Mouse (Mus musculus): ENCODE data around the gene 6820408C15Rik. TPM values are rescaled to one million over a fixed set of nuclear protein-coding genes. Genes with fewer than 3 reads are reported as not detected.

6820408C15Rik gene
- 0.67 and 0.85 TPM in 2 replicates for polyA plus RNA-seq (2015; fragmentation: Nextera tagmentation; extraction: Ambion mirVana)

DNA sequence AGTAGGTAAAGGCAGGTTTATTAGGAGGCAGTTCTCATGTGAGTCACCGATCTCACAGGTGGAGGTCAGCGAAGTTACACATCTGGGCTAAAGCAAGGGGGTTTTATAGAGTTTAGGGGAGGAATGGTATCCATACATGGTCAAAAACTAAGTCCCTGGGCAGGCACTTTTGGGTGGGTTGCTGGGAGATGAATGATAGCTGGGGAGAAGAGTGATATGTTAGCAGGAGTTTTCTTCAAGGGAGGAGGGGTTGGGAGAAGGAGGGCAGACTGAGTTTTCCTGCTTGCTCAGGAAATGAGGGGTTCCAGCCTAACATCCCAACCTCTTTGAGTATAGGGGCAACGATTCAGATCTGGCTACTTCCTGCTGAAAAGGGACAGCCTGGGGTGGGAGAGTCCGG, at the start of gene 6820408C15Rik:
6820408C15Rik (plus strand) TSS at position 301 of the 400 bp plus-strand sequence.
- peak within 1 kb of the TSS; percentile 99 for H3K9ac ChIP-seq (replicated peaks; ENCODE audit: low read length)
- no peak for ATAC-seq (ENCODE audit: low FRiP score, low TSS enrichment)
- 18% methylated on average over 4 of the region's 4 CpGs for WGBS
- no peaks in the 10 kb centered on the region for H3K27me3 ChIP-seq (ENCODE audit: insufficient read depth, low read length)
- H3K4me2 ChIP-seq (replicated peaks; ENCODE audit: low read depth, low read length): peak within 1 kb of the TSS; percentile 91
- peak within 1 kb of the TSS; percentile 95 for H3K4me3 ChIP-seq (ENCODE audit: low read length)
- H3K36me3 ChIP-seq (ENCODE audit: insufficient read depth, low read length): 0 out of 2 replicates have a peak, but pooled peaks cover 5% of the 10 kb centered on the region
- H3K27ac ChIP-seq (ENCODE audit: low read length): peak within 1 kb of the TSS; percentile 99
- peaks cover 22% of the 10 kb centered on the region for H3K4me1 ChIP-seq (ENCODE audit: insufficient read depth, low read length)
- H3K9me3 ChIP-seq (ENCODE audit: low read length): peaks cover 9% of the 10 kb centered on the region

DNA sequence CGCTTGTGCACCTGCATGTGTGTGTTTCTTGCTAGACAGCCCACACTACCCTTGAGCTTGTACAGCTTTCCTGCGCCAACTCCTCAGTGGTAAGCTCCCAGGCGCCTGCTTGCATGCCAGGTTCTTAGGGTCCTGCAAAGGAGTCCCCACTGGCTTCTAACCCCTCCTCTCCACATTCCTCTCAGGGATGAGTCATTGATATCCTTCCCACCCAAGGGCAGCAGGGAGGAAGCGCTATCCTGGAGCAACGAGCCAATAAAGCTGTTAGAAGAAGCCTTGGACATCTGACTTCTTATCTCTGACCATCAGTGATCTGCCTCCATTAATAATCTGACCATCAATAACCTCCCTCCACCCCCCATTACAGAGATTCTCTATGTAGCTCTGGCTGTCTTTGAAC, 47.5 kb upstream of the 6820408C15Rik start:
- no peaks in the 10 kb centered on the region for H3K27me3 ChIP-seq (ENCODE audit: insufficient read depth, low read length)
- 68% methylated on average over 5 of the region's 5 CpGs for WGBS
- H3K4me1 ChIP-seq (ENCODE audit: insufficient read depth, low read length): no peaks in the 10 kb centered on the region
- no peak overlapping the region for H3K4me2 ChIP-seq (replicated peaks; ENCODE audit: low read depth, low read length)
- no peak overlapping the region for H3K27ac ChIP-seq (ENCODE audit: low read length)
- H3K9ac ChIP-seq (replicated peaks; ENCODE audit: low read length): no peak overlapping the region
- H3K36me3 ChIP-seq (ENCODE audit: insufficient read depth, low read length): no peaks in the 10 kb centered on the region
- no peaks in the 10 kb centered on the region for H3K9me3 ChIP-seq (ENCODE audit: low read length)
- H3K4me3 ChIP-seq (ENCODE audit: low read length): no peak overlapping the region
- no peak for ATAC-seq (ENCODE audit: low FRiP score, low TSS enrichment)

DNA sequence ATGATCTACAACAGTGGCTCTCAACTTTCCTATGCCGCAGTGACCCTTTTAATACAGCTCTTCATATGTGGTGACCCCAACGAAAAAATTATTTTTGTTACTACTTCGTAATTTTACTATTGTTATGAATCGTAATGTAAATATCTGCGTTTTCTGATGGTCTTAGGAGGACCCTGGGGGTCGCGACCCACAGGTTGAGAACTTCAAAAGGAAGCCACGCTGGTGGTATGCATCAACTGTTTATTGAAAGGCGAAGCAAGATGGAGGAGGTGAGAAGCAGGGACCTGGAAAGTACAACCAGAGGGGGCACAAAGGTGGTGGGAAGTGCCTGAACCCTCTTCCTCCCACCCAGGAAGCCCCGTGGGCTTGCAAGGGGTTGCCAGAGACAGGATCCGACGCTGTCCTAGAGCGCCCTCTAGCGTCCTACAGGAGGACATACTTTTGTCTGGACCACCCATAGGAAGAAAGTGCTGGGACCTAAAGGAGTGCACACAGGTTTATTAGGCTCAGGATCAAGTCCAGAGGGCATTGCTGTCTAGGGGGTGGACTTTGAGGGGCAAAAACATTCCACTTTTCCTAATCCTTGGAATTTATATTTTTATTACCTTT, 46.8 kb upstream of the 6820408C15Rik start:
- H3K9me3 ChIP-seq (ENCODE audit: low read length): no peaks in the 10 kb centered on the region
- 30% methylated on average over 14 of the region's 14 CpGs for WGBS
- no peak overlapping the region for H3K4me3 ChIP-seq (ENCODE audit: low read length)
- H3K27me3 ChIP-seq (ENCODE audit: insufficient read depth, low read length): no peaks in the 10 kb centered on the region
- 0 out of 2 replicates have a peak, but pooled peaks have one; percentile 13 for ATAC-seq (ENCODE audit: low FRiP score, low TSS enrichment)
- no peak overlapping the region for H3K27ac ChIP-seq (ENCODE audit: low read length)
- no peaks in the 10 kb centered on the region for H3K36me3 ChIP-seq (ENCODE audit: insufficient read depth, low read length)
- H3K9ac ChIP-seq (replicated peaks; ENCODE audit: low read length): no peak overlapping the region
- H3K4me1 ChIP-seq (ENCODE audit: insufficient read depth, low read length): no peaks in the 10 kb centered on the region
- H3K4me2 ChIP-seq (replicated peaks; ENCODE audit: low read depth, low read length): no peak overlapping the region

DNA sequence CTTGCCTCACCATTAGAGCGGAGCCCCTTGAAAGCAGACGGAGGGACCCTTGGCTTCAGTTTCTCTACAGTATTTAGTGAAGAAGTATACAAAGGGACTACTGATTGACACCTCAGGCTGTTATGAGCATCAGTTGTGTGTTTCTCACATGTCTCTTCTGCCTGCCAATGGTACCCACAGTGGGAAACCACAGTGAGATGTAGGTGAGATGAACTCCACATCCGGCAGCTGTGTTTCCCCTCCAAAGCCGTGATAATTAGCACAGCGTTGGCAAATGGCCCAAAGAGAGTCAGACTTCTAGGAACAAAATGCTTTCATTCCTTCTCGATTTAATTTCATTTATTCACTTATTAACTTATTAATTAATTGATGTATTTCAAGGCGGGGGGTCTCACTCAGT, 43.3 kb upstream of the 6820408C15Rik start:
- H3K27me3 ChIP-seq (ENCODE audit: insufficient read depth, low read length): peaks cover 18% of the 10 kb centered on the region
- H3K27ac ChIP-seq (ENCODE audit: low read length): no peak overlapping the region
- H3K36me3 ChIP-seq (ENCODE audit: insufficient read depth, low read length): no peaks in the 10 kb centered on the region
- H3K4me2 ChIP-seq (replicated peaks; ENCODE audit: low read depth, low read length): no peak overlapping the region
- H3K4me1 ChIP-seq (ENCODE audit: insufficient read depth, low read length): peaks cover 10% of the 10 kb centered on the region
- no peak overlapping the region for H3K9ac ChIP-seq (replicated peaks; ENCODE audit: low read length)
- ATAC-seq (ENCODE audit: low FRiP score, low TSS enrichment): no peak
- no peaks in the 10 kb centered on the region for H3K9me3 ChIP-seq (ENCODE audit: low read length)
- 79% methylated on average over 7 of the region's 7 CpGs for WGBS
- no peak overlapping the region for H3K4me3 ChIP-seq (ENCODE audit: low read length)

DNA sequence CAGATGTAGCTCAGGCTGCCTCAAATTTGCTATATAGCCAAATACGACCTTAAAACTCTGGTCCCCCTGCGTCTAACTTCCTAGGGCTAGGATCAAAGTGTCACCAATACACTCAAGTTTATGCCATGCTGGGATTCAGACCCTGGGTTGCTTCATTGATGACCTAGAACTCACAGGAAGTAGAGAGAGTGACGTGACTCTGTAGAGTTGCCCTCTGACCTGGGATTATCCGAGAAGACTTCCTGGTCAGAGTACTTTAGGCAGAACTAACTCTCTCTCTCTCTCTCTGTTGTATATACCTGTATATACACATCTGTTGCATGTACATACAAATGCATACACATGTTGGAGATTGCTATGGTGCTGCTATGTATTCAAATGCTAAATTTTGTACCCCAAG, 42.7 kb upstream of the 6820408C15Rik start:
- 66% methylated on average over 4 of the region's 4 CpGs for WGBS

DNA sequence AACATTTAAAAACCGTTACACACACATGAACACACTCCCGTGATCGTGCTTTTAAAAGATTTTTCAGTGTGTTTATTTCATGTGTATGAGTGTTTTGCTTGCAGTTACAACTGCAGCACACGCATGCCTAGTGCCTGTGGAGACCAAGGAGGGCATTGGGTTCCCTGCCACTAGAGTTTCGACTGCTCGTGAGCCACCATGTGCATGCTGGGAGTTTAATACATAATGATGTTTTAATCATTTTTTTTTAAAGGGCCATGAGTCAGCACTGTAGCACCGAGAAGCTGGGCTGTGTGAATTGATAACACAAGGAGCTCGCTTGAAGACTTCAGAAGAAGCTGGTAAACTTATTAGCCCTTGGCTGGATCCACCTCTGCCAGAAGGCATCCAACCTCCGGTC, 41.8 kb upstream of the 6820408C15Rik start:
- Histone ChIP-seq H3K27me3 (ENCODE audit: insufficient read depth, low read length) (peaks cover 22% of the 10 kb centered on the region), H3K4me2 (replicated peaks; ENCODE audit: low read depth, low read length) (no peak overlapping the region), H3K36me3 (ENCODE audit: insufficient read depth, low read length) (no peaks in the 10 kb centered on the region), H3K4me1 (ENCODE audit: insufficient read depth, low read length) (peaks cover 10% of the 10 kb centered on the region), H3K9ac (replicated peaks; ENCODE audit: low read length) (no peak overlapping the region), H3K27ac (ENCODE audit: low read length) (no peak overlapping the region), H3K9me3 (ENCODE audit: low read length) (no peaks in the 10 kb centered on the region), H3K4me3 (ENCODE audit: low read length) (no peak overlapping the region)
- 81% methylated on average over 9 of the region's 9 CpGs for WGBS
- no peak for ATAC-seq (ENCODE audit: low FRiP score, low TSS enrichment)

More for the DNA sequence above, 42.7 kb upstream of the 6820408C15Rik start:
- Histone ChIP-seq H3K27ac (ENCODE audit: low read length) (no peak overlapping the region), H3K9ac (replicated peaks; ENCODE audit: low read length) (no peak overlapping the region), H3K4me2 (replicated peaks; ENCODE audit: low read depth, low read length) (no peak overlapping the region), H3K4me3 (ENCODE audit: low read length) (no peak overlapping the region), H3K4me1 (ENCODE audit: insufficient read depth, low read length) (peaks cover 10% of the 10 kb centered on the region), H3K27me3 (ENCODE audit: insufficient read depth, low read length) (peaks cover 22% of the 10 kb centered on the region), H3K9me3 (ENCODE audit: low read length) (no peaks in the 10 kb centered on the region), H3K36me3 (ENCODE audit: insufficient read depth, low read length) (no peaks in the 10 kb centered on the region)
- no peak for ATAC-seq (ENCODE audit: low FRiP score, low TSS enrichment)

DNA sequence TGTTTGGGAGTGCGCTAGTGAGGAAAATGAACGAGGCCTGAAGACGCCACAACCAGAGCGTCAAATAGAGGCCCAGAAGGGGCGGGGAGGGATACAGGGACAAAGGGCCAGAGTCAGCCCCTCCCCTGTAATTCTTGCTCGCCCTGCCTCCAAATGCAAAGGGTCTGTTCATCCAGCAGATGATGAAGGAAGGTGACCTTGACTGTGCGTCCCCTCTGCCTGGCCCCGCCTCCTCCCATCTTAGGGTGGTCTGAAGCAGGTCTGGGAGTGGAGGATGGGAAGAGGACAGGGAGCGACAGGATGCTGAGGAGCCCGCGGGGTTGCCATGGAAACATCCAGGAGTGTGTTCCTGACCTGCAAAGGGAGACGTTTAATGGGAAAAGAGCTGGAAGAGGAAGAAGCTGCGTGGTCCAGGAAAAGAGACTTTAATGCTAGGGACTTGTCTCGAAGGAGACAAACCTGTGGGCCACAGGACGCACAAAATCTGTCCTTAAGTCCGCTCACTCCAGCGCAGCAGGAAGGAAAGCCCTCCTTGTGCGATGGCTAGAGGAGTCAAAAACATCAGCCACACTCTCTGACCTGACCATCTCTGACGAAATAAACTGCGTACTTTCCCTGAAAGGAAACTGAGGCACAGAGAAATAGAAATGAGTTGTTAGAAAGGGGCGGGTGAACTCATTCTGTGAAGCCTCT, 39.6 kb upstream of the 6820408C15Rik start:
- 5% methylated on average over 21 of the region's 21 CpGs for WGBS

DNA sequence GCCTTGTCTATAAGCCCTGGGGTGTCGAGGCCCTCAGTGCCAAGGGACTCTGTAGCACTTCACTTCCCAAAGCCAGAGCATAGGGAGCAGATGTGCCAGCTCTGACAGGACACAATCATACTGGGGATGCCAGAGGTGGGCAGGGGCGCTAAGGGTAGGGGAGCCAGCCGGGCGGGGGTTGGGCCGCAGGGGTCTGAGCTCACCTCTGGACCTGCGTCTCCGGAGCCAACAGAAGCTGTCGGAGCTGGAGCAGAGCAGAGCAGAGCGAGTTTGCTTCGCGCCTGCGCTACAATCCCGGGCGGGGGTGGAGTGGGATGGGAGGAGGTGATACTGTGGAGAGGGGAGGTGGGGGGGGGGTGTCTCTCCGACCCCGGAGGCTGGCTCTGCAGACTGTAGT, 39.0 kb upstream of the 6820408C15Rik start, which contains the start of gene Nrsn2:
Nrsn2 (minus strand) TSS at position 294 of the 397 bp plus-strand sequence.
- H3K27ac ChIP-seq (ENCODE audit: low read length): no peak within 1 kb of the TSS
- peaks cover 22% of the 10 kb centered on the region for H3K27me3 ChIP-seq (ENCODE audit: insufficient read depth, low read length)
- peaks cover 10% of the 10 kb centered on the region for H3K4me1 ChIP-seq (ENCODE audit: insufficient read depth, low read length)
- H3K36me3 ChIP-seq (ENCODE audit: insufficient read depth, low read length): no peaks in the 10 kb centered on the region
- peak within 1 kb of the TSS; percentile 13; the same call in 1 of the 2 replicates for H3K4me3 ChIP-seq (ENCODE audit: low read length)
- H3K9ac ChIP-seq (replicated peaks; ENCODE audit: low read length): no peak within 1 kb of the TSS
- no peaks in the 10 kb centered on the region for H3K9me3 ChIP-seq (ENCODE audit: low read length)
- ATAC-seq (ENCODE audit: low FRiP score, low TSS enrichment): peak; percentile 72
- H3K4me2 ChIP-seq (replicated peaks; ENCODE audit: low read depth, low read length): peak within 1 kb of the TSS; percentile 39
- WGBS: 3% methylated on average over 16 of the region's 16 CpGs

More for the DNA sequence above, 39.6 kb upstream of the 6820408C15Rik start:
- H3K4me2 ChIP-seq (replicated peaks; ENCODE audit: low read depth, low read length): no peak overlapping the region; the same call in 1 of the 2 replicates
- H3K9ac ChIP-seq (replicated peaks; ENCODE audit: low read length): no peak overlapping the region
- no peaks in the 10 kb centered on the region for H3K36me3 ChIP-seq (ENCODE audit: insufficient read depth, low read length)
- H3K4me3 ChIP-seq (ENCODE audit: low read length): no peak overlapping the region
- no peak overlapping the region for H3K27ac ChIP-seq (ENCODE audit: low read length)
- peaks cover 22% of the 10 kb centered on the region for H3K27me3 ChIP-seq (ENCODE audit: insufficient read depth, low read length)
- ATAC-seq (ENCODE audit: low FRiP score, low TSS enrichment): peak; percentile 47; the same call in 1 of the 2 replicates
- H3K9me3 ChIP-seq (ENCODE audit: low read length): no peaks in the 10 kb centered on the region
- H3K4me1 ChIP-seq (ENCODE audit: insufficient read depth, low read length): peaks cover 10% of the 10 kb centered on the region

DNA sequence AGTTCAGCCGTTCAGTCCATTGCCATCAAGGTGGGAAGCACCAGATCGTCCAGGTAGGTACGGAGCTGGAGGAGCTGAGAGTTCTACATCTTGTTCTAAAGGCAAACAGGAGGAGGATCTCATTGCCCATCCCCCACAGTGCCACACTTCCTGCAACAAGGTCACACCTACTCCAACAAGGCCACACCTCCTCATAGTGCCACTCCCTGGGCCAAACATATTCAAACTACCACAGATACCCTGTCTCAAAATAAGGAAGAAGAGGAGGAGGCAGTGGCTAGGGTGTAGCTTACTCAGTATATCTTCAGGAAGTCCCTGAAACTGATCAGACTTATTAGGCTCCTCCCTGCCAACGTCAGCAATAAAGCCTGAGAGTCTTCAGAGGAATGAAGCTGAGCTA, 31.2 kb upstream of the 6820408C15Rik start:
- Histone ChIP-seq H3K9me3 (ENCODE audit: low read length) (0 out of 2 replicates have a peak, but pooled peaks cover 2% of the 10 kb centered on the region), H3K27ac (ENCODE audit: low read length) (no peak overlapping the region), H3K4me3 (ENCODE audit: low read length) (no peak overlapping the region), H3K9ac (replicated peaks; ENCODE audit: low read length) (no peak overlapping the region), H3K4me2 (replicated peaks; ENCODE audit: low read depth, low read length) (no peak overlapping the region), H3K4me1 (ENCODE audit: insufficient read depth, low read length) (no peaks in the 10 kb centered on the region), H3K36me3 (ENCODE audit: insufficient read depth, low read length) (no peaks in the 10 kb centered on the region), H3K27me3 (ENCODE audit: insufficient read depth, low read length) (no peaks in the 10 kb centered on the region)
- 87% methylated on average over 4 of the region's 4 CpGs for WGBS
- no peak for ATAC-seq (ENCODE audit: low FRiP score, low TSS enrichment)

DNA sequence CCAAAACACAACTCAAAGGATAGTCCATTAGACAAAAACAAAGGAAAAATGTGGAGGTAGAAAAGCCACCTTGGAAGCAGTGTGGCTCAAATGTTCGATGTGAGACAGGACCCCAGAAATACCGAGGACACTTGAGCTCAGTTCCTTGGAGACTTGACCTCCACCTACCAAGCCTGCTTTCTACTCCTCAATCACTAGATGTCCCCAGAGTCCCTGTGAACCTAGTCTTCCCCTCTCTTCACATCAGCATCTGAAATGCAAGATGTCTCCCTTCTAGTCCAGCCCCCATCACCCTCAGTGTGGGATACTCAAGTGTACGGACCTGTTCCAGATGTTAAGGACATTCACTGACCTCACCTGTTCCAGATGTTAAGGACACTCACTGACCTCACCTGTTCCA, 22.6 kb upstream of the 6820408C15Rik start:
- H3K4me1 ChIP-seq (ENCODE audit: insufficient read depth, low read length): peaks cover 30% of the 10 kb centered on the region
- no peaks in the 10 kb centered on the region for H3K36me3 ChIP-seq (ENCODE audit: insufficient read depth, low read length)
- 12% methylated on average over 3 of the region's 3 CpGs for WGBS
- H3K9me3 ChIP-seq (ENCODE audit: low read length): no peaks in the 10 kb centered on the region
- no peaks in the 10 kb centered on the region for H3K27me3 ChIP-seq (ENCODE audit: insufficient read depth, low read length)
- no peak for ATAC-seq (ENCODE audit: low FRiP score, low TSS enrichment)
- no peak overlapping the region for H3K4me2 ChIP-seq (replicated peaks; ENCODE audit: low read depth, low read length)
- H3K9ac ChIP-seq (replicated peaks; ENCODE audit: low read length): no peak overlapping the region
- no peak overlapping the region for H3K4me3 ChIP-seq (ENCODE audit: low read length)
- H3K27ac ChIP-seq (ENCODE audit: low read length): no peak overlapping the region

Data from kidney, embryonic 16.5 days (tissue).